Mouse (Mus musculus) thymus, postnatal 36 days (tissue): ENCODE measurements around the gene Ino80e.

Source experiments
- DNase-seq, 2 experiments: peaks; one replicate each; pipeline ENCODE4 v3.0.0; 2022; ENCODE audit warnings: mixed read lengths in 2 of 2

Gene Ino80e

DNA sequence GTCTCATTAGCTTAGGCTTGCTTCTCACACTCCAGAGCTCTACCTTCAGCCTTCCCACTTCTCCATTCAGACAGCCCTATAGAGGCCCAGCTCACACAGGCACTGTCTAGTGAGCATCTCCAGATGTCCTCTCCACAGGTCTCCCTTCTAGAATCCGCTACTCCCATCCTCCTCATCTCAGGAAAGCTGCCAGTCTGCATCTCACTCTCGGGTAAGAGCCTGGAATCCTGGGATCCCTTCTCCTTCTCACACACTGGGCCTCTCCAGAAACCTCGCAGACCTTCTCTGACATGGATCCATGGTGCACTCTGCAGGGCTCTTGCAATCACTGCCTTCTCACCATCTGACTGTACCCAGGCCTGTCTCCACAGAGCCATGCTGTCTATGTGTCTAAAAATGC is 6.5 kb downstream of the Ino80e start:
- DNase-seq, result no peak

DNA sequence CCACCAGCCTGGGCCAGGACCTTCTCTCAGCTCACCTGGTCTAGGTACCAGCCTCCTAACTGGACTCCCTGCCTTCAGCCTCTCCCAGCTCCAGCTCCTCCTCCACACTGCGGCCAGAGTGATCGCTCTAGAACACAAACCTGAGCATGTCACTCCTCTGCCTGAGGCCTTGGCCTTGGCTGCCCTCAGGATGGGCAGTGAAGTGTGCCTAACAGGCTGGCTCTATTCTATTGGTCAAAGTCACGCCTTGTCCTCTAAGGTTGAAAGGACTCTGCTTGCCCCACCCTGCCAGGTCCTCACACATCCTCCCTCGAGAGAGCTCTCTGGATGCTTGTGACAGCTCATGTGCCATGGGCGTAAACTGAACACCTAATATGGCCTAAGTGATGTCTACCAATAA is 8.7 kb downstream of the Ino80e start:
- DNase-seq, result no peak

DNA sequence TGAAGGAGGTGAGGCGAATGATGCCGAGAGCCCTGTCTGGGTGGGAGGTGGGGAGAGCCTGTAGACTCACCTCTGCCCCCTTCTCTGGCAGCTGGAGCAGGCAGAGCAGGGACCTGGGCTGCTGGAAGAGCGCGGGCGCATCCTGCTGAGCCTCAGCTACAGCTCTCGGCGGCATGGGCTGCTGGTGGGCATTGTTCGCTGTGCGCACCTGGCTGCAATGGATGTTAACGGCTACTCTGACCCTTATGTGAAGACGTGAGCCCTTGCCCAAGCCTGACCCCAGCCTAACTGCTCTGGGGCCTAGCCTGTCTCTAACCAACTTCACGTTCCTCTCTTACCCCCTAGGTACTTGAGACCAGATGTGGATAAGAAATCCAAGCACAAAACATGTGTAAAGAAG is 11.0 kb downstream of the Ino80e start:
- no peak for DNase-seq

DNA sequence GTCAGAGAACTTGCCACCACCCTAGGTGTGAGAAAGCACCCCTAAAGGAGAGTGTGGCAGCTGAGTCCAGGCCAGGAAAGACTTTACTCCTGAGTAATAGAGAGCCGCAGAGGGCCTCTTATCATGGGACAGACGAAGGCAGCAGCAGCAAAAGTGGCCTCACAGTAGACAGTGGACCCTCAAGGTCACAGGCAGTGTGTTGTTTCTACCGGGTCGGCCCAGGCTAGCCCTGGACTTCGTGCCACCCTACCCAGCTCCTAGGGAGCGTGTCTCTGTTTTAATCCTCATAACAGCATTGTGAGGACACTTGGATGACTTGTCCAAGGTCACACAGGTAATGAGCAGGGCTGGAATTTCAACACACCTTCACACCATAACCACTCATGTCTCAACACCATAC is 12.0 kb downstream of the Ino80e start:
- no peak for DNase-seq

DNA sequence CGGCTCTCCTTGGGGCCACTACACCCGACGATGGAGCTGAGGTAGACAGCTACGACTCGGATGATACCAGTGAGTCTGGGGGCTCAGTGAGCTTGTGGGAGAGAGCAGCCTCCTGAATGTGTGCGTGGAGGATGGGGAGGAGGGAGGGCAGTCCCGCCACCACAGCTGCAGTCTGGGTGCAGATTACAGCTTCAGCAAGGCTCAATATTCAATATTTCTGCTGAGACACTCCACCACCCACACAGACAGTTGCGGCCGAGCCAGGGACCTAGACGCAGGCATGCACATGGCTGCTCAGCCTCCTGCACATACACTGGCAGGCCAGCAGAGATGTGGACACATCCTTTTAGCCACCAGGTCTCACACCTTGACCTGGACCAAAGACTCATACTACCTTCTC is 13.4 kb downstream of the Ino80e start:
- DNase-seq, result no peak

DNA sequence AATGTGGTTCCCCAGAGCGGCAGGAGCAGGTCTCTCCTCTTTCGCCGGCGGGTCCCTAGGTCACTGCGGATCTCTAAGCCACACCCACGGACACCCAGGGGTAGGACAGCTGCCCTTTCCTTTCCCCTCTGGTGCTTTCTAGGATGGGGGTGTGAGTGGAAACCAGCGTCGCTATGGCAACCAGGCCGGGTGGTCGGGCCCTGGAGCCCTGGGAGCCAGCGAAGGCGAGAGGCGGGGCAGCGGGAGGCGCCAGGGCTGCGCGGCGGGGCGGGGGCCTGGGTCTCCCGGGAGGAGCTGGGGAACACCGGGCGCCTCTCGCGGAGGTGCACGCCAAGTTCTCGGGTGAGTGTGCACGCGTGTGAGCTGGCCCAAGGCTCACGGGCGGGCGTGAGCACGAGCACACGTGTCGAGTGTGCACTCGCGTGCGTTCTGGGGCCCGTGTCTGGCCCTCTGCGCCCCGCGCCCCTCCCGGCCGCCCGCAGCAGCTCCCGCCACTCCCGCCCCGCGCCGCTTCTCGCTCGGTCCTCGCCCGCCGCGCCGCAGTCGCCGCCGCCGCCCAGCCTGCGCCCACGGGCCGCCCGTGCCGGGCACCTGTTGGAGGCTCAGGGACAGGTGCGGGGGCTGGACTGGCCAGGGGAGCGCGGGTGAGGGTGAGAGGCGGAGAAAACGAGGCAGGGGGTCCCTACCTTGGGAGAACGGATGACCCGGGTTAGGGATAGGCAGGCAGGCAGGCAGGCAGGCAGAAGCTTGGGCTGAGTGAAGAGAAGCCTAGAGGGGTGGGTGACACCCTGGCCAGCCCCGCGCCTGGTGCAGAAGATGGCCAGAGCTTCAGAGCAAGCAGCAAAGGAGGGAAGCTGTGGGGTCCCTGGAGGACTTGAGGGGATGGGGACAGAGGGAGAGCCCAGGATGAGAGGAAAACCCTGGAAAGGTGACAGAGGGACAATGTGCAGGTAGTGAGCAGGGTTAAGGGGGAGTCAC is 14.5 kb downstream of the Ino80e start:
- no peak for DNase-seq

DNA sequence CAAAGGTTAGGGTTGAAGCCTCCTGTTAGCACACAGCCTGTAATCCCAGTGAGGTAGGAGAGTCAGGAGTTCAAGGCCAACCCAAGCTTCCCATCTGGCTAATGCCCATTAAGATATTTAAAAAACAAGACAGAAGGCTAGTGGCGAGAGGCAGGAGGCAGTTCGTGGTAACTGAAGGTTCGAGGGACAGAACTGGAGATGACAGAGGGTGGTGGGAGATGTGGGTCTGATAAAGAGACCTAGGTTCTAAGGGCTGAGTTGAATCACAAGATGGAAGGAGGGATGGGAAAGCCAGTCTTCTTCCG is 15.1 kb downstream of the Ino80e start, which contains the start of gene Doc2a:
Gene Doc2a (plus strand): TSS at position 301 of the 305 bp plus-strand sequence.
- no peak for DNase-seq

DNA sequence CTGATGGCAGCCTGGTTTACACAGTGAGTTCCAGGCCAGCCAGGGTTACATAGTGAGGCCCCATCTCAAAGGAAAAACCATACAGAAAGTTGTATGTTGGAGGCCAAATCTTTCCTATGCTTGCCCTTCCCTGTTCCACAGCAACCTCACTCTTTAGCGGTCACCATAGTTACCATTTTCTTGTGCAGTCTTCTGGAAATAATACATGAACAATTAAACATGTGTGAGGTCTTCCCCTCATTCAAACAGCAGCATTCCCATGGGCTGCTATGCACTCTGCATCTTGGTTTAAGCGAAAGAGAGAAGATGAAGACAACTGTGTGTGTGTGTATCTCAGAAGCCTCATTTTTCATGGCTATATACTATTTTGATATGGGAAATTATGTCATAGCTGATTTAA is 16.7 kb downstream of the Ino80e start:
- DNase-seq, result no peak

DNA sequence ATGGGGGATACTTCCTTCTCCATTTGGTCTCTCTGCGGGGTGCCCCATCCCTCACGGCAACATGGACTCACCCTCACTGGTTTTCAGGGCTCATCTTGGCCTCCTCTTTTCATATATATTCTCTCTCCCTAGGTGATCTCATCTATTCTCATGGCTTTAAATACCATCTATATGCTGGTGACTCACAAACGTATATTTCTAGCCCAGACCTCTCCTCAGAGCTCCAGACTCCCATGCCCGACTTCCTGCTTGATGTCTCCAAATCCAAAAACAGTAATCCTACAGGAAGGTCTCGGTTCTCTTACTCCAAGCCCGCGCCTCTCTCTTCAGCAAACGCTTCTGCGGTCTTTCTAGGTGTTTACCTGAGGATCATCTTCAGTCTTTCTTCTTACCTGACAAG is 18.9 kb downstream of the Ino80e start:
- no peak for DNase-seq

DNA sequence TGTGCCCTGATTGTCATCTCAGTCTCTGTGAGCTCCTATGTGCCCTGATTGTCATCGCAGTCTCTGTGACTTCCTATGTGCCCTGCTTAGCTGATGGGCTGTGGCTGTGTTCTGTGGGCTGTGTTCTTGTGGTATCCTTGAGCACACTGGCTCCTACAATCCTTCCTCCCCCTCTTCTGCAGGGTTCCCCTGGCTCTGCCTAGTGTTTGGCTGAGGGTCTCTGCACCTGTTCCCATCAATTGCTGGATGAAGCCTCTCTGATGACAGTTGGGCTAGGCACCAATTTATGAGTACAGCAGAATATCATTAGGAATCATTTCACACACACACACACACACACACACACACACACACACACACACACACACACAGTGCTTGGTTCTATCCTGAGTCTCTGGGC is 28.9 kb downstream of the Ino80e start:
- no peak for DNase-seq

DNA sequence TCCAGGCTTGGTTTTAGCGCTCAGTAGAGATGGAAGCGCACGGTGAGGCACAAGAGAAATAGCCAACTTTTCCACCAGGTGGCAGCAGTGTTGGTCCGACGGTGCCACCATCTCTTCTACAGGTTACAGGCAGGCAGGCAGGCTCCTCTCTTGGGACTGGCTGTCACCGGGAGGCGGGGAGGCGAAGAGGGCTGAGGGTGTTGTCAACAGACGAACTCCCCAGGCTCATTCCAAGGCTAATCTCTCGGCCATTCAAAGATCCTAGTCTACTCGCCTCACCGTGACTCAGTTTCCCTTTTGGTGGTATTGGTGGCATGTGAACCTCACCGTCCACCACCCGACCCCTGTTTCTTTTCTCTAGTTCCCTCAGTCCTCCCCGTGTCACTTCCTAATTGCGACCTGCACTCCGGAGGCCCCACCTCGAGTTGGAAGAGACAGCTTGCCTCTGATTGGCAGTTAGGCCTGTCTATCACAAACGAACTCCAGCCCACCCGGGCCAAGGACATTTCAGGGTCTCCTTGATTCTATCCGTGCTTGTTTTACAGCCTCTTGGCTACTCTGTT is 30.1 kb downstream of the Ino80e start:
- peak; percentile 80 to 81 for DNase-seq

DNA sequence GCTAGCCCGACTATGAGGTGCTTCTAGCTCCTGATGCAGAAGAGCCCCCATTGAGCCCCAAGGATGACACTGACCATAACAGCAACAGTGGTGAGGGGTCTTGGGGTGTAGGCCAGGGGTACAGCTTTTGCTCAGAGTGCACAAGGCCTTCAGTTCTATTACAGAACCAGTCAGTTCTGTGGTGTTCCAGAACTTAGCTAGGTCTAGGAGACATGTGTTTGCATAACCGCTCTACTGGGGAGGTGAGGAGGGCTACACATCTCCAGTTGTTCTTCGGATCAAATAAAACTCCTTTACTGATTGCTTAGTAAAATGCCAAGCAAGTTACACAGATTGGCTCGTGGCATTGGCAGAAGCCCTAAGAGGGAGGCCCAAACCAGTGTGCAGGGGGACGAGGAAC is 30.6 kb downstream of the Ino80e start, which contains the start of gene 4930451I11Rik:
Gene 4930451I11Rik (minus strand): TSS at position 101 of the 400 bp plus-strand sequence.
- DNase-seq, result no peak

DNA sequence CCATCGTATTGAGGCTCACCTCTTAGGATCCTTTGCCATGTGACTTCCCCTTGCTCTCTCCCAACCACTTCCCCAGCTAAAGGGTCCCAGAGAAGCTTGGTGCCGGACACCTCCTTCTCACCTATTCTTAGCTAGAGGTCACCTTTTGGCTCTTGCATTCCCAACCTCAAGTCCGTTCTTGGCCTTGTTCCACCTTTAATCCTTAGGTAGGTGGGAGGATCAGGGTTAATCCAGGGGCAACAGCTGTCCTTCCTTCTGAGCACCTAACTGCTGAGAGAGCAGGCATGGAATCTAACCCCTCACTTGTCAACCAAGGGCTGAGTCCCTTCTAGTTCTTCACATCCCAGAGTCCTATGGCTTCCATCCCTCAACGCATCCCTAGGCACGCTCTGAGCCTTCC is 36.2 kb downstream of the Ino80e start:
- no peak for DNase-seq

DNA sequence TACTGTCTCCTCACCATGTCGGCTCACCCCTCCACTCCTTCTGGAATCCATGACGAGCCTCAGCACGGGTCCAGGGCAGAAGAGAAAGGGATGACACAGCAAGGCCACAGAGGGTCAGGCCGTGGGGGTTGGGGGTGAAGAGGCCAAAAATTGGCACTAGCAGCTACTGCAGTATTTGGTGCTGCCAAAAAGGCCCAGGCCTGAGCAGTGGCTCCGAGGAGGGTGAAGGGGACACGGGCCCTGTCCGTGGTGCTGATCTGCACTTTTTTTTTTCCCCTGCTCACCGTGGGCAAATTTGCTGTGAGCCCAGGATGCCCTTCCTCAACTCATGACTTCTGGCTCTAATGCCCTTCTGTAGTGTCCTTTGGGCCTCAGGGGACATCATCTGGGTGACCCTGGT is 36.8 kb downstream of the Ino80e start:
- DNase-seq, result no peak

DNA sequence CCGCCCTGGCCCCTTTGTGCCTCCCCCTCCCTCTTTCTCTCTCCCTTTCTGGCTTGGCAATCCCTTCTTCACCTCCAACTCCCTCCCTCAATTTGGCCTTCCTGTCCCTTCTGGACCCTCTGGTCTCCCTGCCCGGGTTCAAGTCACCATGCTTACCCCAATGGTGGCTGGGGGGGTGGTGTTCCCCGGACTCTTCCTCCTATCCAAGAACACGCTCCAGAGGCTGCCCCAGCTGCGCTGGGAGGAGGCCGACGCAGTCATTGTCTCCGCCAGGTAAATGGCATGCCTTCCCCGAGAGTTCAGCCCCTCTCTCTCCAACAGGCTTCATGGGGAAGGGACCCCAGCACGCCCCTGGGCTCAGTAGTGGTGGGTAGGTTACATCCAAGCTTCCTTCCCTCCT is 38.2 kb downstream of the Ino80e start:
- no peak for DNase-seq

DNA sequence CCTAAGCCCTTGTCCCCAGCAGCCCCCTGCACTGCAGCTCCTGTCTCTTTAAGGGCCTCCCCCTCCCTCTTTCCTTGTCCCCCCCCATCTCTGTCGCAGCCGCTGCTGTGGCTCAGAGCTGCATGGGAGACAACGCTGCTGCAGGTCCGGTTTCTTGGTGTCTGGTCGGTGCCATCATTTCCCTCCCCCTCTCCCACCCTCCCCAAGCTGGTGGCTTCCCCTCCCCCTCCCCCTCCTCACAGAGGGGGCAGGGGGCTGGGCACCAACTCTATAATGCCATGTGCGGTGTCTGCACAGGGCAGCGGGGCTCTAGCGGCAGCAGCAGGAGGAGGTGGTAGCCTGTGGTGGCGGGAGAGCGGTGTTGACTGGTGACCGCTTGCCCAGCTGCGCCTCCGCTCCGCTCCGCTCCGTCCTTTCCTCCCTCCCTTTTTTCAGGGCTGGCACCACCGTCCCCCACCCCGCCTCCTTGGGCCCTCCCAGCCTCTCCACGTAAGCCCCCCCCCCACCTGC is 38.9 kb downstream of the Ino80e start:
- DNase-seq, result no peak

DNA sequence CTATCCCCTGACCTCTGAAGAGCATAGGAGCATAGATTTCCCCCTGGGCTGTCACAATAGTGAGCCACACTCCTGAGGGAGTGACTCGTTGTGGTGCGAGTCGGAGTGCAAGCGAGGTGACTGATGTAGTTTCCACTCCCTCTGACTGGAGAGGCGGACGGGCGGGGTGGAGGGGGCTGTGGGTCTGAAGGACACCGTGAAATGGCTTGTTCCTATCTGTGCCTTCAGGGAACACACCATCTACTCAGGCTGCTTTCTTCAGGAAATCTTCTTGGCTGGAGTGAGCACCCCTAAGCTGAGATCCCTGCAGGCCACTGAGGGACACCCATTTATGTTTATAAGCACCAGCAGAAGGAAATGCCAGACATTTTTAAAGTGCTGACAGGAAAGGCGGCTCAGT is 39.4 kb downstream of the Ino80e start:
- DNase-seq, result no peak

DNA sequence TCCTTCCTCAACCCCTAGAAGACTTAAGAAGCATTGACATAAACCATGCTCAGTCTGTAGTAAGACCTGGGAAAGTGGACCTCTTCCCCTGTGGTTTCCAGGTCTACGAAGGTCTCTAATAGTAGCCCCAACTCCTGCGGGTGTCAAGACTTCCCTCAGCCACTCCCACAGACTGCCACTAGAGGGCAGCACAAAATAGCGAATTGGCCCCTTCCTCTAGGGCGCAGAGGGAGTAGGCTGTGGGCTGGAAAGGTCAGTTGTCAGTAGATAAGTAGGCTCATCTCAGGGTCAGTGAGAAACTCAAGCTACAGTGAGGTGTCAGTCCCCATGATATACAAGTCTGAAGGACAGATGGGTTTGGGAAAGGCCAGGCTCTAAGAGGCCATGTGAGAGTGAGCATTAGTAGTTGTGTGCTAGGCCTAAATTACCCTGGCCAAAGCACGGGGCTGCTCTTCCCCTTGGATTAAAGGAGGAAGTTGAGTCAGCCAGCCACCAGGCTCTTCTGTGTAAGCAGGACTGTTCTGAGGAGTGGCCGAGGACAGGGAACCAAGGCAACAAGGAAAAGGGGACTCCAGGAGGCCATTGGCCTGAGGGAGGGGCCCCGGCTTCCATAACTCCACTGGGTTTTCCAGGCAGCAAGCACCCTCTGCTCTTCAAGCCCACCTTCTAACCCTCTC is 40.2 kb downstream of the Ino80e start:
- peak; percentile 68 to 73 for DNase-seq

DNA sequence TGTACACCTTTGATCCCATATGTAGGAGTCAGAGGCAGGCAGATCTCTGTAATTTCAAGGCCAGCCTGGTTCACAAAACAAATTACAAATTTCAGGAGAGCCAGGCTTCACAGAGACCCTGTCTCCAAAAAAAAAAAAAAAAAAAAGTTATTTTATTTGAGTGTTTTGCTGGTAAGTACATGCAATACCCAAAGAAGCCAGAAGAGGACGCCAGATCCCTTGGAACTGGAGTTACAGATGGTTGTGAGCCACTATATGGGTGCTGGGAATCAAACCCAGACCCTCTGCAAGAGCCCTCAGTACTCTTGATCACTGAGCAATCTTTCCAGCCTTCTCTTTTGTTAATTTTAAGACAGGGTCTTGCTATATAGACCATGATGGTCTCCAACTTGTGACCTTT is 43.4 kb downstream of the Ino80e start:
- DNase-seq, result no peak

DNA sequence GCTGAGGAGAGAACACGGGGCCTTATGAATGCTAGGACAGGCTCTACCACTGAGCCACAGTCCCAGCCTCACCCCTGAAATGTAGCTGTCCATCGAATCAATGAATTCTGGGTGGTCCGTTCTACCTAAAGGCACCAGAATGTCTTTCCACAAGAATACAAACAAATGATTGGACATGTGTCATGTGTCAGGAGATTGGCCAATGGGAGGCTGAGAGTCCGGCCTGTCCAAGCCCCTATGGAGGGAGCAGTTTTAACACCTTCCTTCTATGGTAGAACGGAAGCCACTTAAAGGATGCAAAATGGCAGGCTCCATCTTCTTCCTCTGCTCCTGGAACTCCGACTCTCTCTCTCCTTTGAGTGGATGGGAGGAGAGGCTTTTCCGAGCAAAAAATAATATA is 44.6 kb downstream of the Ino80e start:
- no peak for DNase-seq

DNA sequence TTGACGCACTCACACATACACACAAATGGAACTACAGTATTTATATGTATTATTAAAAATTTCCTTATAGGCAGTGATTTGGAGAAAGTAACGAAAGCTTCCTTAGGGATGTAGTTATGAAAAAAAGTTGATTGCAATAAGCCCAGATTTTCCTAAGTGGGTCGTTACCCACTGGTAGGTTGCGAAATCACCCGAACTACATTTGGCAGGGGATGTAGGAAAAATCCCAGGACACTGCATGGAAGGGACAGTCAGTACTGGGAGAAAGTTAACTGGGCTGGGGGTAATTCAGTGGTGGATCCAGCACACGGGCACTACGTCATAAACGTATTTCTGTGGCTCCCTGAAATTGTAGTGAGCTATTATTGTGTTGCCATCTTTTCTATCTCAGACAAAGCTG is 45.7 kb downstream of the Ino80e start:
- DNase-seq, result no peak

DNA sequence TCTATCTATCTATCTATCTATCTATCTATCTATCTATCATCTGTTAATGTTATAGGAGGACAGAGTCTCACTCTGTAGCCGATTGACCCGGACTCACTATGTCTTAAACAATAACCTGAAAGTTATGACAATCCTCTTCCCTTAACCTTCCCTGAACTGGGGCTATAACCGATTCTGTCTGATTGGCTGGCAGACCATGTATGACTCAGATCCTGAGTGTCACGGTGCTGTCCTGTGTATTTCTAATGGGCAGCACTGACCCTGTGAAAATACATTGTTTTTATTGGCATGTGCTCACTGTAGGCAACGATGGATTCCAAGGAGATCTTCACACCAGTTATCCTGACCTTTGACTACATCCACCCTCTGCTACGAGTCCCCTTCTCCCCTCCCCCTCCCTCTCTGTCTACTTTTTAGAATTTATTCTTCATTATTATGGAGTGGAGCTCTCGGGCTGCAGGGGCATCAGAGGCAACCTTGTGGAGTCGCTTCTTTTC is 46.4 kb downstream of the Ino80e start:
- DNase-seq, result no peak

DNA sequence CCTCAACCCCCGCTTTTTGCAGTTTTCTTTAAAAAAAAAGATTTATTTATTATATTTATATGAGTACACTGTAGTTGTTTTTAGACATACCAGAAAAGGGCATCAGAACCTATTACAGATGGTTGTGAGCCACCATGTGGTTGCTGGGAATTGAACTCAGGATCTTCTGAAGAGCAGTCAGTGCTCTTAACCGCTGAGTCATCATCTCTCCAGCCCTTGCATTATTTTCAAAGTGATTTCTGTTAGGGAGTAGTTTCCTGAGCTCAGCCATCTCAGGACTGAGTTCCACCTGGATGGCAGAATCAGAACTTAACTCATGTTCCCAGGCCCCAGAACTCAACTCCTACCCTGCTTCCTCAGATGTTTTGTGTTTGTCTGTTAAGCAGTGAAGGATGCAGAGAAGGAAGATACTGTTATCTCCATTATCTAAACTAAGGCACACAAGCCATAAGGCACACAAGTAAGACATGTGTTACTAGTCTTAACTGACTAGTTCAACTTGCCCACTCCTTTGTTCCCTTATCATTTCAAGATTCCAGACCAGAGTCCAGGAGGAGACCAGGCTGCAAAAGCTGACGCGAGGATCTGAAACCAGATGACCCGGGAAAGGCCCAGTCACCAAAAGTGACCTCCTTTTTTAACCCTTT is 52.3 kb downstream of the Ino80e start:
- no peak for DNase-seq
